Mouse (Mus musculus) spleen, postnatal 10 days (tissue): ENCODE measurements around the gene Tecpr2.

ENCODE experiments used
- DNase-seq, 2 experiments: peaks; one replicate each; pipeline ENCODE4 v3.0.0; 2021 to 2022; ENCODE audit warnings: low spot score in 2 of 2

The Tecpr2 gene

DNA sequence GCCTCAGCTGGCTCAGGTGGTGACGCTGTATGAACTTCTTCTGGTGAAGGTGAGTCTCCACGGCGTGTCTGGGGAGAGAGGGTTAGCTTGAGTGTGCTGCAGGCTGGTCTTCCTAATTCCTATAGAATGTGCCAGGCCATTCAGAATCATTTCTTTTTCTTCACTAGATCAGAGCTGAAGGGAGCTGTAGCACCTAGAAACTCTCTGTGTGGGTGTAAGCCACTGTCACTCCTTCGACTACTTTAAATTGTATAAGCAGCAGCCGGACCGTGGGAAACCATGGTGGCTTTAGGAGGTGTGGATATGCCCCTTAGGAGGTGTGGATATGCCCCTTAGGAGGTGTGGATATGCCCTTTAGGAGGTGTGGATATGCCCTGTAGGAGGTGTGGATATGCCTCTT is 25.1 kb upstream of the Tecpr2 start:
- DNase-seq: no peak

DNA sequence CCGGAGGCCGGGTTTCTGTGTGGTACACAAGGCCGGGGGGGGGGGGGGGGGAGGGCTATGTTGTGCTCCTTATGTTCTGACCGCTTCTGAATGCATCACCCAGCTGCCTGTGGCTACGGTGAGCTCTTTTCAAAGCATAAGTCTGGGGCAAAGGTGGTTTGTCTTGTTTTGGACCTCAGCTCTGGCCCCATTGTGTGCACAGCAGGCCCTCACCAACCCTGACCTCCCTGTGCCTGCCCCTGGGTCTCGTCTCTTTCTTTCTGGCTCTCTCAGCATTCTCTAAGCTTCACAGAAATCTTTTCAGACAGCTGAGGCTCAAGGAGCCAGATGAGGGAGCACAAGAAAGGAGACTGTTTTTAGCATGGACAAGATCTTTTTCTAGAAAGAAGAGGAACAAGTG is 23.5 kb upstream of the Tecpr2 start:
- no peak for DNase-seq

- no peak for DNase-seq
Measured at GRCm38 (mm10) chr12:110865989-110866388, 23.1 kb upstream of the Tecpr2 start.

- no peak for DNase-seq
Measured at GRCm38 (mm10) chr12:110870107-110870506, 19.0 kb upstream of the Tecpr2 start.

- DNase-seq: no peak
Measured at GRCm38 (mm10) chr12:110871247-110871646, 17.8 kb upstream of the Tecpr2 start.

GRCm38 (mm10) chr12:110875351-110875750 is 13.7 kb upstream of the Tecpr2 start:
- no peak for DNase-seq

GRCm38 (mm10) chr12:110882291-110882690 is 6.8 kb upstream of the Tecpr2 start:
- no peak for DNase-seq

DNA sequence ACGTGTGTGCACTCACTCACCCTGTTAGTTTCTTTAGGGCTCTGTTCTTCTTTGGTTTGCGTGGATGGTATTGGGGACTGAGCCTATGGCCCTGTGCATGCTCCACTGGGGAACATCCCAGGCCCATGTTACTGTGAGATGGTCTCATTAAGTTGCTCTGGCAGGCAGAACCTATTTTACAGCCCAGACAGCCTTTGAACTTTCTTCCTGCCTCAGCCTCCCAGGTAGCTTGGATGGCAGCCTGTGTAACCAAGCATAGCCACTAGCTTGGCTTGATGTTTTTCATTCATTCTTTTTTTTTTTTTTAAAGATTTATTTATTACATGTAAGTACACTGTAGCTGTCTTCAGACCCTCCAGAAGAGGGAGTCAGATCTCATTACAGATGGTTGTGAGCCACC is 3.8 kb upstream of the Tecpr2 start:
- no peak for DNase-seq

GRCm38 (mm10) chr12:110888106-110888505 is 958 bp upstream of the Tecpr2 start:
- DNase-seq: no peak

GRCm38 (mm10) chr12:110888606-110889005 is 458 bp upstream of the Tecpr2 start:
- no peak for DNase-seq

- DNase-seq: no peak
Measured at GRCm38 (mm10) chr12:110891887-110892286, 2.8 kb downstream of the Tecpr2 start.

DNA sequence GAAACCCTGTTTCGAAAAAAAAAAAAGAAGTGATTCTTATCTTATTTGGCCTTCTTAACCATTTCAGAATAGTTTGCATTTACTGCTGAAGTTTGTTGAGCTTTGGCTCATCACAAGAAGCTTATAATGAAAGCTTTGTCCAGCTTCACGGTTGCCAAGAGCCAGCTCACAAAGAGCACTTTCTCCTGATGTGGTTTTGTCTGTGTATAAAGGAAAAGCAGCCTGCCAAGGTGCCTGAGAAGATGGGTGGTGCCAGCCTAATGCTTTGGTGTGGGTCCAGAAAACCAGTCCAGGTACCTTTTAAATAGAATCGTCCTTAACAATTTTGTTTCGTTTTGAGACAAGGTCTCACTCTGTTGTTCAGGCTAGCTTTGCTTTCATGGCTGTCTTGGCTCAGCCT is 13.0 kb downstream of the Tecpr2 start:
- no peak for DNase-seq

GRCm38 (mm10) chr12:110903536-110903935 is 14.5 kb downstream of the Tecpr2 start:
- peak in 1 of 2 experiments; percentile 54 for DNase-seq

- no peak for DNase-seq
Measured at GRCm38 (mm10) chr12:110907845-110908244, 18.8 kb downstream of the Tecpr2 start.

DNA sequence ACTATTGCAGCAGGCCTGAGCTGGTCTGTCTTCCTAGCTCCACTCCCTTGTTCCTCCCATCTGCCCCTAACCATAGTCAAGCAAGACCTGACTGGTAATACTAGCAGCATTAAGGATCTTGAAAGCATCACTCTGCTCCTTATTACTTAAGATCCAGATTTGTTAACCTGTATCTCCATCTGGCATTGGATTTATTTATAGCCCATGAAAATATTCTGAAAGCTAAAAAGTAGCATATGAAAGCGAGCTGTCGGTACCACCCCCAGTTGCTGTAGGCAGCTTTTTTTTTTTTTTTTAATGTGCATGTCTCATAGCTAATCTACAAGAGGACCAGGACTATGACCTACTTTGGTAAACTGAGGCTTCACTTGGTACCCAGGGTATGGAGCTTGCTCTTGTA is 20.9 kb downstream of the Tecpr2 start:
- DNase-seq: no peak

GRCm38 (mm10) chr12:110915761-110916160 is 26.7 kb downstream of the Tecpr2 start:
- no peak for DNase-seq

GRCm38 (mm10) chr12:110920254-110920653 is 31.2 kb downstream of the Tecpr2 start:
- DNase-seq: no peak

DNA sequence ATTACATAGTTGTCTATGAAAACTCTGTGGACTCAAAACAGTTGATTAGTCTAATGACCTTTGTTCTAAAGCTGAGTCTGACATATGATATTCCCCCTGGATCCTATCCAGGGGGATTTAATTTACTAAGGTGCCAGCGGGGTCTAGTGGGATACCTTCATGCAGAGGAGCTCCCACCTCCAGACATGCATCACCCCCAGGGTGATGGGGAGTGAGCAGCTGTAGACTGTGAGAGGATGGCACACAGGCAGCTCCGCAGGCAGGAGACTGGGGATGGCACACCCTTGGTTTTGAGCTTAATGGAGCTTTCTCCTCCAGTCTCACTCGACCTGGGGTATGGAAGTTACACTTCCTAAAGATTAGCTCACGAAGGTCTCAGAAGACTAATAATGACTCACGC is 32.5 kb downstream of the Tecpr2 start:
- no peak for DNase-seq

- DNase-seq: no peak
Measured at GRCm38 (mm10) chr12:110932820-110933219, 43.8 kb downstream of the Tecpr2 start.

- DNase-seq: peak; percentile 73 to 85
Measured at GRCm38 (mm10) chr12:110935983-110936620, 47.0 kb downstream of the Tecpr2 start.

GRCm38 (mm10) chr12:110937496-110937895 is 48.4 kb downstream of the Tecpr2 start:
- DNase-seq: no peak

DNA sequence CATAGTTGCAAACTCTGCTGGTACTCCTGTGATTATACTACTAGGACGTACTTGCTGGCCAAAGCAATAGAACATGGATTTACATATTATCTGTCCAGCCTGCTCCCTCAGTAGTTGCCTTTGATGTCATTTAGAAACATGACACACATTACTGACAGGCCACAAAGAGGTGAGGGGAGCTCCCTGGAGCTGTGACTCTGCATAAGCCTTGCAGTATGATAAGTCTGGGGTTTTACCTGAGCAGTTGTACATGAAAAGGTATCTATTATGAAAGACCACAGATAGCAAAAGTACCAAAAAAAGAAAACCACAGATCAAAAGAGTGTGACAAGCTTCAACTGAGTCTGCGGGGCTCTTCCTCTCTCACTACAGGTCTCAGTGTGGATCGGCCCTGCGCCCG is 50.3 kb downstream of the Tecpr2 start:
- no peak for DNase-seq

- no peak for DNase-seq
Measured at GRCm38 (mm10) chr12:110940869-110941268, 51.8 kb downstream of the Tecpr2 start.

DNA sequence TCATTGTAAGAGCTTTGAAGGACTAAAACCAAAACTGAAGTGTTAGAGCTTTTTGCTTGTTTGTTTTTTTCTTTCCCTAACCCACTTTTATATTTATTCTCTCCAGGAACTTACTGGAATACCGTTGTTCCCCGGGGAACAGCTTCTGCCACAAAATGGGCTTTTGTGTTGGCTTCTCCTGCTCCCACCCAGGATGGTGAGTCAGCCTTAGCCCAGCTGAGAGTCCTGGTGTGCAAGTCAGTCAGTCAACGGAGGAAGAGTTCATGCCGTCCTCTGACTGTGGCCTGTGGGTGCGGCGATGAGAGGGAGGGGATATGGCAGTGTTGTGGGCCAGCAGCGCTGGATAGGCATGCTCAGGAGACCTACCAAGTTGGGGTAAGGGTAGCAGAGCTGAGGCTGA is 57.2 kb downstream of the Tecpr2 start:
- no peak for DNase-seq
